Mouse (Mus musculus): ENCODE results near the gene Olfr1160. TPM values are rescaled to one million over a fixed set of nuclear protein-coding genes. Genes with fewer than 3 reads are reported as not detected.
"Not testable (repeated sequence)": the region's sequence is repeated elsewhere in the genome, so short reads cannot be mapped to it uniquely, and the experiment has no call there.

Olfr1160 gene
- total RNA-seq (2021): not detected in 2 replicates
- long read RNA-seq: 0 reads

DNA sequence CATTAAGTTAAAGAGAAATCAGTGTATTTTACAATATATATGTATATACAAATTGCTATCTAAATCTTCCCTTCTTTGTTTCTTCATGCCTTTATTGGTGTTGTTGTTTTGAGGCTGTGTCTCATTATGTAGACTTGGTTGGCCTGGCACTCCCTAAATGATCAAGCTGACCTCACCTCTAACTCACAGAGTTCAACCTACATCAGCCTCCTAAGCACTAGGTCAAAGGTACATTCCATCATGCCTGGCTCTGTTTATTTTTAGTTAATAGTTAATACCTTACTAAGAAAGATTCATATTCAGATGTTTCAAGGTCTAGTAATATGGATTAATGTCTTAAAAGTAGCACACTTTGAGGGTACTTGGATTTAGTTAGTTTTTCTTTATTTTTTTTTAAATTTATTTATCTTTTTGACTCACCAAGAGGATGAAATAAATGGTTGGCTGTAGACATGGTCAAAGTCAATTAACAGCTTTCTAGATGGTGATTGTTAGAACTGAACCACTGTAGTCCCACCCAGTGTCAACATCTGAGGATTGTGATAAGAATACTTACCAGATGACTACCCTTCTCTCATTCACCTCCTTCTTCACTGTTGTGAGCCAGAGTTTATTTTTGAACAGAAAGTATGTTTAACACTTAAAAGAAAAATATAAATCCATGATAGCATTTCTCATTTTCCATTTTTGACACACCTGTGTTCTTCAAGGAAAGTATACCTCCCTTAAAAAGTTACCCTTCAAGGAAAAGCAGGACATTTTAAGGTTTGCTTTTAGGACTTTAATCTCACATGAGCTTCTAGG lies at the start of gene Olfr1160:
Gene Olfr1160, minus strand, starts transcription at position 754 of the 804 bp plus-strand sequence.
- DNase-seq: no peak

DNA sequence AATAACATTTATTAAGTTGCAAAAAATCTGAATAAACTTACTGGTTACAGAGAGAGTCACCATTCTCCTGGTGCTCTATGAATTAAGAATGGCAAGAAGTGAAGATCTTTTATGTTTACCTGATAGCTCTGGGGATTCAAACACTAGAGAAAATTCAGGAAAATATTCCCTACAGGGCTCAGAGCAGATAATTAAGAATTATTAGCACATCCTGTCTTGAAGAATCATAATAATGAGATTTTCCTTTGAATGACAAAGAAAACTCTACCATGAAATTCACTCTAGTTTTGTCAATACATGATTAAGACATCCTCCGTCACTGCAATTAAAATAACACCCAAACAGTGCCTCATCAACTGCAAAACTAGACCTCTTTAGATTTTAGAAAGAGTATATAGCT lies 43.0 kb upstream of the Olfr1160 start, which contains the start of gene Olfr1162:
Gene Olfr1162, minus strand, starts transcription at position 101 of the 400 bp plus-strand sequence.
- no peak for DNase-seq

DNA sequence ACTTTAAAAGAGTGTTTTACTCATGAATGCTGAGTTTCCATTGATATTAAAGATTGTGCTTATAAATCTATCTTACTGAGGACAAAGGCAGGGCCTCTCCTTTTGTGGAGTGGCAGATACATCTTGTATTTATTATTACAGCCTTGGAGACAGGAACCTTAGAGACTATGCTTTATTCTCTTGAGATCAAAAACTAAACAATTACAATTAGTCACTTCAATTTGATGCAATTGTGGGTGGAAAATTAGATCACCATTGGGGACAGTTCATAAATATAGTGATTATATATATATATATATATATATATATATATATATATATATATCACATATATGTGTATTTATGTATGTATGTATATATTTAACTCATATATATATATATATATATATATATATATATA lies 29.5 kb upstream of the Olfr1160 start, which contains the start of gene Olfr73:
Gene Olfr73, minus strand, starts transcription at position 101 of the 400 bp plus-strand sequence.
- no peak for DNase-seq

DNA sequence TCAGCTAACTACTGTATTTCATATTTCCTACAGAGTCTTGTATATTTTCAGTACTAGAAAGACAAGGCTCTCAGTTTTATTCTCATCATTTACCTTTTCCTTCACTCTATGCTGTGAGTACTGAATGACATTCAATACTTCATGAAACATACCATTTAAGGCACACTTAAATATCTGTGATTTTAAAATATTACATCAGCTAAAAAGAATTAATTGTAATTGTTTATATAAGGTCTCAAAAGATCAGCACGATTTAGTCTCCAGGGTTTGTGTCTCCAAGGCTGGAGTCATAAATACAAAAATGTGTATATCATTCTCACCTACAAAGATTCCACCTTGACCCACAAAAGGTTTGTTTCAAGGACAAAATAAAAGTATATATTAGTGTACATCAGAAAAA lies 14.4 kb upstream of the Olfr1160 start, which contains the start of gene Olfr1161:
Gene Olfr1161, plus strand, starts transcription at position 301 of the 400 bp plus-strand sequence.
- not testable (repeated sequence) for DNase-seq

DNA sequence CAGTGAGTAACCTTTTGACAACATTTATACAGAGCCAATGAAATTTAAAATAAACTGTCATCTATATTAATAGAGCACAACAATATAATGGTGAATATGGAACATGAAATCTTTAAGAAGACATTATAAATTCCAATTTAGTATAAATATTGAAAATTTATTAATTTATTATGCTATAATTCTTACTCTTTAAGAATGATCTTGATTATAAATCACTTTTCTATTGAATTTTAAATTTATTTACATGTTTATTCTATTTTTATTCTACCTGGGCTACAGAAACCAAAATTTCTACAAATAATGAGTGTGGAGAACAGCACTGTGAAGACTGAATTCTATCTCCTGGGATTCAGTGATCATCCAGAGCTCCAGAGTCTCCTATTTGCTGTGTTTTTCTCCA lies 18.3 kb downstream of the Olfr1160 start, which contains the start of gene Olfr1158:
Gene Olfr1158, plus strand, starts transcription at position 301 of the 400 bp plus-strand sequence.
- DNase-seq: no peak

DNA sequence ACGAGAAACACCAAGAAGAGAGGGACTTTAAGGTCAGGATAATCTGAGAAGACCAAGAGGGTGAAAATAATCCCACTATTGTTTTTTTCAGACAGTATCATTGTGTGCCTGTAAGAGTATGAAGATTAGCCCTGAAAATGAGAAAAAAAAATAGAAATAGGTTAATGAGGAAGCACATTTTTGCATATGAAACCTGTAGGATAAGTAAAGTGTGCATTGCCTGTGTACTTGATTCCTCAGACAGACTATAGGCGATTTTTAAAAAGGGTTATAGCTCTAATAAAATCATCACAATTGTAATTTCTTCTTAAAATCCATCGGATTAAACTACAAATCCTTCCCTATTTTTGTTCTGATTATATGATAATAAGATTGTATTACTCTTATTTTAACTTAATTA lies 33.5 kb downstream of the Olfr1160 start, which contains the start of gene Olfr74:
Gene Olfr74, minus strand, starts transcription at position 101 of the 400 bp plus-strand sequence.
- no peak for DNase-seq

DNA sequence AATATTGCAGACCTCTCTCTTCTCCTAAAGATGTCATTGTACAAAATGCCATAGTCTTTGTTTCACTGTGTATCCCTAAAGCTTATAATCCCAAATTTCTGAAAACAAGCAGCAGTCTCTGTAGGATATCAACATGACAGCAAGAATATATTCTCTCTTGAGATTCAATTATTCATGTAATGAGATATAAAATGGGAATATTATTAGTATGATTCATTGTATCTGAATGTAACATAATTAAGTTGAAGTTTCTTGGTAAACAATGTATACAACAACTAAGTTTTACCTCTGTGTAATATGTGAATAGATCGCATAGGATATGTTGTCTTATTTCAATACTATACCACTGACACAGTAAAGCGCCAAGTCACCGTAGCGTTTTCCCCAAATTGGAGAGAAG lies 39.9 kb downstream of the Olfr1160 start, which contains the start of gene Olfr1157:
Gene Olfr1157, minus strand, starts transcription at position 101 of the 400 bp plus-strand sequence.
- DNase-seq: no peak

DNA sequence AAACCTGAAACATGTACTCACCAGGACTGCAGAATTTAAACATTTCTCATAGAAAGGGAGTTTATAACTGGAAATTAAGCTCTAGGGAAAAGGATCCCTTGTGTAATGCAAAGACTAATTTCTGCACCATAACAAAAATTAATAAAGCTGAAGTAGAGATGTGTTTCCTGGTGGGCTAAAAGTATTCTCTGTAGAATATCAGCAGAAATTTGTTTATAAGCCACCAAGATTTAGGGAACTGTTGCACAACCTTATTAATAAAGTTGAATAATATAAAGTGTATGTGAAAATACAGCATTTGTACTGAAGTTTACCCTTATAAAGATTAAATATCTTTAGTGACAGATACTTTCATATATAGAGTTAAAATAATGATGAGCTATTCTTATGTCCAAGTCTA lies 55.1 kb downstream of the Olfr1160 start, which contains the start of gene Olfr1156:
Gene Olfr1156, minus strand, starts transcription at position 101 of the 400 bp plus-strand sequence.
- no peak for DNase-seq

Other genes with a start within 250 kb of the Olfr1160 start
- gene Olfr152, start 228.8 kb downstream of the Olfr1160 start, total RNA-seq (2021): not detected in 2 replicates
- gene Olfr1143, start 207.7 kb downstream of the Olfr1160 start, total RNA-seq (2021): not detected in 2 replicates
- not detected in 2 replicates for gene Olfr1145, start 198.4 kb downstream of the Olfr1160 start, total RNA-seq (2021)
- gene Olfr1148, start 177.7 kb downstream of the Olfr1160 start, total RNA-seq (2021): not detected in 2 replicates
- not detected in 2 replicates for gene Olfr1150-ps1, start 164.3 kb downstream of the Olfr1160 start, total RNA-seq (2021)
- gene Olfr1151, start 152.4 kb downstream of the Olfr1160 start, total RNA-seq (2021): not detected in 2 replicates
- not detected in 2 replicates for gene Olfr1152, start 141.8 kb downstream of the Olfr1160 start, total RNA-seq (2021)
- gene Olfr1153, start 113.3 kb downstream of the Olfr1160 start, total RNA-seq (2021): not detected in 2 replicates
- gene Olfr1154, start 103.1 kb downstream of the Olfr1160 start, total RNA-seq (2021): not detected in 2 replicates
- not detected in 2 replicates for gene Olfr1155, start 63.1 kb downstream of the Olfr1160 start, total RNA-seq (2021)
- gene Olfr1156, start 55.2 kb downstream of the Olfr1160 start, total RNA-seq (2021): not detected in 2 replicates
- gene Olfr1157, start 40.0 kb downstream of the Olfr1160 start, total RNA-seq (2021): not detected in 2 replicates
- not detected in 2 replicates for gene Olfr74, start 33.6 kb downstream of the Olfr1160 start, total RNA-seq (2021)
- gene Olfr1158, start 18.2 kb downstream of the Olfr1160 start, total RNA-seq (2021): not detected in 2 replicates
- not detected in 2 replicates for gene Olfr1161, start 14.5 kb upstream of the Olfr1160 start, total RNA-seq (2021)
- gene Olfr73, start 29.4 kb upstream of the Olfr1160 start, total RNA-seq (2021): not detected in 2 replicates
- gene Olfr1162, start 42.9 kb upstream of the Olfr1160 start, total RNA-seq (2021): not detected in 2 replicates
- gene Olfr1163, start 63.6 kb upstream of the Olfr1160 start, total RNA-seq (2021): not detected in 2 replicates
- gene Olfr1164, start 85.7 kb upstream of the Olfr1160 start, total RNA-seq (2021): not detected in 2 replicates
- gene Olfr1166, start 120.0 kb upstream of the Olfr1160 start, total RNA-seq (2021): not detected in 2 replicates
- gene Olfr1167, start 146.9 kb upstream of the Olfr1160 start, total RNA-seq (2021): not detected in 2 replicates
- gene Olfr1168, start 173.6 kb upstream of the Olfr1160 start, total RNA-seq (2021): not detected in 2 replicates
- gene Olfr1170, start 220.1 kb upstream of the Olfr1160 start, total RNA-seq (2021): not detected in 2 replicates

All from adrenal gland, postnatal 25 days (tissue).